Mouse (Mus musculus): ENCODE measurements around the gene Spon1. TPM values are rescaled to one million over a fixed set of nuclear protein-coding genes. Genes with fewer than 3 reads are reported as not detected.

The Spon1 gene
- total and polyA plus RNA-seq, 3 experiments, result not detected

DNA sequence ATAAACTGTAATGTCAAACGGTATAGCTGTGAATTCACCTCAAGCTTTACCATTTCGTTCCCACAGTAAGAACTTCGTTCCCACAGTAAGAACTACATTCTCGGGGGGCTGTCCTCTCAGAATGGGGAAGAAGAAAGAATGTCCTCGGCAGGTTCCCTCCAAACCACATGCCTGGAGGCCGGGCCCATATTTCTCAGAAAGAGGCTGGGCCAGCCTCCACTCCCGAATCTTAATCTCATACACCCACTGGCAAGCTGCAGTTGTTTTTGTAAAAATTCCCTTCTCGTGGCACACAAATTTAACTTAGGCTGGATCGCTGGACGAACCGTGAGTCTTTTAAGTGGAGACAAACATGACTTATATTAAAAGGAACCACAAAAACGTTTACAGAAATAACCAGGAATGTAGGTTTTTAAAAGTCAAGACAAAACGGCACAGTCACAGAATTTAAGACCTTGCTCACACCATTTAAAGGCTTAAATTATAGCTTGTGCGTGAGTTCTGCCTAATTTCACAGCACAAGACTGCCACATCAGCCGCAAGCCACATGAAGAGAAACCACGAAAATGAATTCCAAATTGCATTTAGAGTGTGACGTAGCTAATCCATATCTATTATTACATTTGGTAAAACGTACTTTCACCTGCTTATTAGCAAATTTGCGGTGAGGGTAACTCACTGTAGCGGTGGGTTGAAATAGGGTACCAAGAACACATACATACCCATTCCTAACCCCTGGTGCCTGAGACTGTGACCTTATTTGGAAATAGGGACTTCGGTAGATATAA, 316.0 kb downstream of the Spon1 start:
- Histone ChIP-seq H3K27ac (ENCODE audit: insufficient read depth, low read depth) (no peak overlapping the region), H3K4me2 (ENCODE audit: insufficient read depth, low read depth, poor library complexity, severe bottlenecking) (no peak overlapping the region), H3K27me3 (replicated peaks) (no peaks in the 10 kb centered on the region), H3K9ac (ENCODE audit: insufficient read depth, low read depth) (no peak overlapping the region), H3K79me2 (replicated peaks; ENCODE audit: control insufficient read depth, extremely low read depth, insufficient read depth, poor library complexity, severe bottlenecking) (no peaks in the 10 kb centered on the region), H3K4me1 (ENCODE audit: control insufficient read depth in 1 of 2, insufficient read depth in 2 of 2) (peaks cover 18 to 70% of the 10 kb centered on the region in 2 experiments; a peak in 3 of 4 replicates), H3K9me3 (replicated peaks; ENCODE audit: low read length) (no peaks in the 10 kb centered on the region), H3K36me3 (replicated peaks in 1 of 2; ENCODE audit: control insufficient read depth in 1 of 2, insufficient read depth in 1 of 2, low read length in 1 of 2) (peaks cover 0 to 5% of the 10 kb centered on the region in 2 experiments), H3K4me3 (replicated peaks in 1 of 3; ENCODE audit: low read depth in 2 of 3, low read length in 2 of 3, poor library complexity in 1 of 3) (no peak overlapping the region)
- dilution Hi-C loops (cut with MboI; ENCODE audit: extremely low pct_ligation_motif_present, extremely low pct_unique_long_range_greater_than_20kb, low sequenced_read_pairs) (no loop called here), in situ Hi-C loops (cut with MboI; ENCODE audit: low pct_ligation_motif_present, low pct_unique_long_range_greater_than_20kb, low sequenced_read_pairs) (no loop called here)
- no peak for DNase-seq (ENCODE audit: extremely low read depth)
- TF ChIP-seq NELFE (IDR thresholded peaks at IDR 0.05; ENCODE audit: low read depth, low read length) (no peak), GABPA (IDR thresholded peaks at IDR 0.05; ENCODE audit: insufficient replicate concordance, low read depth, low read length) (no peak), SMC3 (IDR thresholded peaks at IDR 0.05; ENCODE audit: low read depth, low read length) (no peak), MYC (IDR thresholded peaks at IDR 0.05; ENCODE audit: low read depth, low read length) (no peak), JUND (conservative IDR thresholded peaks at IDR 0.05; ENCODE audit: low read depth, low read length) (no peak), CHD2 (IDR thresholded peaks at IDR 0.05; ENCODE audit: low read length) (no peak), ZC3H11A (IDR thresholded peaks at IDR 0.05; ENCODE audit: low read depth, low read length) (no peak), CTCF (conservative IDR thresholded peaks at IDR 0.05 in 1 of 2, IDR thresholded peaks at IDR 0.05 in 1 of 2; ENCODE audit: low read depth in 2 of 2, low read length in 2 of 2) (no peak), ETS1 (conservative IDR thresholded peaks at IDR 0.05; ENCODE audit: low read depth, low read length) (no peak), TCF12 (IDR thresholded peaks at IDR 0.05; ENCODE audit: low read depth, low read length) (no peak), MAZ (IDR thresholded peaks at IDR 0.05; ENCODE audit: low read depth, low read length) (no peak), NRF1 (IDR thresholded peaks at IDR 0.05; ENCODE audit: low read depth, low read length) (no peak), HCFC1 (IDR thresholded peaks at IDR 0.05; ENCODE audit: low read depth, low read length) (no peak), EP300 (IDR thresholded peaks at IDR 0.05; ENCODE audit: low read length) (no peak), MEF2A (IDR thresholded peaks at IDR 0.05; ENCODE audit: borderline replicate concordance, low read depth, low read length) (no peak), ZNF384 (IDR thresholded peaks at IDR 0.05; ENCODE audit: low read depth, low read length) (no peak)

DNA sequence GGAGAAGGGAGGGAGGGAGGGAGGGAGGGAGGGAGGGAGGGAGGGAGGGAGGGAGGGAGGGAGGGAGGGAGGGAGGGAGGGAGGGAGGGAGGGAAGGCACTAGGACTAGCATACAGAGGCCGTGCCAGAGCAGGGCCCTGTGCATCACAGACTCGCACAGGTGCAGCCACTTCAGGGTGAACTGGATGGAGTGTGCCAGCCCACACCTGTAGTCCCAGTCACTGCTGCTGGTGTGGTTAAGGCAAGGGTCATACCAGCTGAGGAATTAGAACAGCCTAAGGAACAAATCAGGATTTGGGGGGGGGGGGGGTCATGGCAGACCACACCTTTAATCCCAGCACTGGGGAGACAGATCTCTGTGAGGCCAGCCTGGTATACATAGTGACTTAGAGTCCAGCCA, 317.3 kb downstream of the Spon1 start:
- TF ChIP-seq TBP (conservative IDR thresholded peaks at IDR 0.05; ENCODE audit: low read depth, low read length) (no peak), JUN (IDR thresholded peaks at IDR 0.05; ENCODE audit: insufficient read depth, low read depth, low read length) (no peak), NRF1 (IDR thresholded peaks at IDR 0.05; ENCODE audit: low read depth, low read length) (no peak), BHLHE40 (IDR thresholded peaks at IDR 0.05; ENCODE audit: low read depth, low read length) (no peak), EP300 (IDR thresholded peaks at IDR 0.05; ENCODE audit: low read length) (no peak), SIN3A (IDR thresholded peaks at IDR 0.05; ENCODE audit: low read length) (no peak), GABPA (IDR thresholded peaks at IDR 0.05; ENCODE audit: insufficient replicate concordance, low read depth, low read length) (no peak), MAZ (IDR thresholded peaks at IDR 0.05; ENCODE audit: low read depth, low read length) (no peak)
- Histone ChIP-seq H3K4me3 (replicated peaks in 1 of 3; ENCODE audit: low read depth in 2 of 3, low read length in 2 of 3, poor library complexity in 1 of 3) (no peak overlapping the region), H3K79me2 (replicated peaks; ENCODE audit: control insufficient read depth, extremely low read depth, insufficient read depth, poor library complexity, severe bottlenecking) (no peaks in the 10 kb centered on the region), H3K9me3 (replicated peaks; ENCODE audit: low read length) (no peaks in the 10 kb centered on the region), H3K4me2 (ENCODE audit: insufficient read depth, low read depth, poor library complexity, severe bottlenecking) (no peak overlapping the region), H3K27me3 (replicated peaks) (no peaks in the 10 kb centered on the region), H3K27ac (ENCODE audit: insufficient read depth, low read depth) (no peak overlapping the region), H3K9ac (ENCODE audit: insufficient read depth, low read depth) (no peak overlapping the region), H3K36me3 (replicated peaks in 1 of 2; ENCODE audit: control insufficient read depth in 1 of 2, insufficient read depth in 1 of 2, low read length in 1 of 2) (peaks cover 0 to 5% of the 10 kb centered on the region in 2 experiments), H3K4me1 (ENCODE audit: control insufficient read depth in 1 of 2, insufficient read depth in 2 of 2) (peaks cover 18 to 82% of the 10 kb centered on the region in 2 experiments; a peak in 3 of 4 replicates)
- dilution Hi-C loops (cut with MboI; ENCODE audit: extremely low pct_ligation_motif_present, extremely low pct_unique_long_range_greater_than_20kb, low sequenced_read_pairs), result no loop called here
- in situ Hi-C loops (cut with MboI; ENCODE audit: low pct_ligation_motif_present, low pct_unique_long_range_greater_than_20kb, low sequenced_read_pairs), result no loop called here
- no peak for DNase-seq (ENCODE audit: extremely low read depth)
